Mouse (Mus musculus): ENCODE measurements at regions not wholly inside any gene's neighbourhood (a gene's known extent, or its start where the extent isn't known, plus 50 kb on each side); places are given as distances from the start of the nearest gene placed in this dataset.
A peak's percentile ranks its signal among the peaks of the same experiment; 100 is the strongest.

DNA sequence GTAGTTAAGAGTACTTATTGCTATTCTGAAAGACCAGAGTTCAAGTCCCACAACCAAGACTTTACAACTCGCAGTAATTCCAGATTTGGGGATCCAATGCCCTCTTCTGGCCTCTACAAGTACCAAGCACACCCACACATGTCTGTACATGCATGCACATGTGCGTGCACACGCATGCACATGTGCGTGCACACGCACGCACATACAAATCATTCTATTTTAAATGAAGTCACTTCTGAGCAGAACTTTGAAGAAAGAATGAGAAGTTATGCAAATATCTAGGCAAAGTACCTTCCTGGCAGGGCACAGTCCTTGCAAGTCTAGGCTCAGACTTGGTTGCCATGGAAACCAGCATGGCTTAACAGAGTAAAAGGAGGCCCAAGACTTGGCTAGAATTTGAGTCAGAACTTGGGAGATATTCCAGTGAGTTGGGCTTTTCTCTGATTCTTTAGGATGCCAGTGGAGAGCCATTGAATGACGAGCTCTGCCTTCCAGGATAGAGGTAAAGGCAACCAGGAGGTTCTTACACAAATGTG is 265.4 kb upstream of the Atp2b1 start:
- DNase-seq = peak; percentile 52
- ATAC-seq = no peak
- 85% methylated on average over 7 of the region's 7 CpGs for WGBS

GRCm38 (mm10) chr10:98650533-98650932 is 263.7 kb upstream of the Atp2b1 start:
- WGBS = 94% methylated on average over 4 of the region's 4 CpGs
- no peak overlapping the region for H3K4me3 ChIP-seq (ENCODE audit: low read depth, low read length)
- DNase-seq = no peak
- no peak overlapping the region for H3K9ac ChIP-seq
- no peak overlapping the region for H3K4me2 ChIP-seq (ENCODE audit: low read depth)
- no peak for ATAC-seq
- H3K36me3 ChIP-seq (ENCODE audit: insufficient read depth) = no peaks in the 10 kb centered on the region
- TF ChIP-seq CTCF (IDR thresholded peaks at IDR 0.05; ENCODE audit: low read depth) = no peak
- no peaks in the 10 kb centered on the region for H3K27me3 ChIP-seq (ENCODE audit: insufficient read depth, low read length)
- no peaks in the 10 kb centered on the region for H3K9me3 ChIP-seq (ENCODE audit: low read length)
- H3K4me1 ChIP-seq (ENCODE audit: insufficient read depth) = peaks cover 11% of the 10 kb centered on the region; the same call in 1 of the 2 replicates
- H3K27ac ChIP-seq (ENCODE audit: low read depth, low read length) = no peak overlapping the region

More for the DNA sequence above, 265.4 kb upstream of the Atp2b1 start:
- H3K4me2 ChIP-seq (ENCODE audit: low read depth) = no peak overlapping the region
- no peak for TF ChIP-seq CTCF (IDR thresholded peaks at IDR 0.05; ENCODE audit: low read depth)
- H3K27me3 ChIP-seq (ENCODE audit: insufficient read depth, low read length) = no peaks in the 10 kb centered on the region
- no peak overlapping the region for H3K9ac ChIP-seq
- H3K4me3 ChIP-seq (ENCODE audit: low read depth, low read length) = no peak overlapping the region
- H3K4me1 ChIP-seq (ENCODE audit: insufficient read depth) = peaks cover 12% of the 10 kb centered on the region; the same call in 1 of the 2 replicates
- no peak overlapping the region for H3K27ac ChIP-seq (ENCODE audit: low read depth, low read length)
- no peaks in the 10 kb centered on the region for H3K36me3 ChIP-seq (ENCODE audit: insufficient read depth)
- no peaks in the 10 kb centered on the region for H3K9me3 ChIP-seq (ENCODE audit: low read length)

DNA sequence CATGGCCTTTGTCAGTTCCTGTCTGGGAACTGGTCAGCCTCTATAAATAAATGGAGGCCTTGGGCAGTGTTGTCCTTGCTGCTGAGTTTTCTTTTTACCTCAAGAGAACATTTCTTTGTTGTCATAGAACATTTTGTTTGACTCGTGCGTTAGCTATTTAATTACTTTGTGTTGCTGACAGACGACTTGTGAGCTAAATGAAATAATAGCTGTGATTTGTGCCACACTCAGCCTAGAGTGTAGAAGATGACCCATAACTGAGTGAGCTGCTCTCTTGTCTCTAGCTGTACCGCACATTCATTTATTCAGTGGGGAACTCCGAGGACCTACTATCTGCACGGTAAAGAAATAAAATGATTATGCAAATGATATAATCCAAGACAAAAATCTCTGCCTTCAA is 263.1 kb upstream of the Atp2b1 start:
- Histone ChIP-seq H3K9me3 (ENCODE audit: low read length) (no peaks in the 10 kb centered on the region), H3K4me3 (ENCODE audit: low read depth, low read length) (no peak overlapping the region)
- WGBS = 74% methylated on average over 6 of the region's 6 CpGs

DNA sequence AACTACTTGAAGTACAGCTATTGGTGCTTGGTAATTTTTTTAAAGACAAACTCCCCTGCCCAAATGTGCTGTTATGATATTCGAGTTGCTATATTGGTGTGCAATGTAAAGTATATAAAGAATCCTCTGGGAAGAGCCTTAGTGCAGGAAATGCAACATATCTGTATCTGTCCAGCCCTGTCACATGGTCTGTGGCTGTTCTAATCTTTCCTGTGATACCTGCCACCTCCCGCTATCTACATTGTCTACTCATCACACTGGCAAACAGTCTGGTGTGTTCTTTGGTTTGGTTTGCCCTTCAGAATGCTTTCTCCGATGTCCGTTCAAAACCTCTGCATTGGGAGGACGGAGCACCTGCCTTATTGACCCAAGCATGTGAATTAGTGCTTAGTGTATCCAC is 262.6 kb upstream of the Atp2b1 start:
- no peak for TF ChIP-seq CTCF (IDR thresholded peaks at IDR 0.05; ENCODE audit: low read depth)
- ATAC-seq (no peak), DNase-seq (no peak)
- 95% methylated on average over 5 of the region's 5 CpGs for WGBS
- Histone ChIP-seq H3K36me3 (ENCODE audit: insufficient read depth) (no peaks in the 10 kb centered on the region), H3K27me3 (ENCODE audit: insufficient read depth, low read length) (no peaks in the 10 kb centered on the region), H3K9me3 (ENCODE audit: low read length) (no peaks in the 10 kb centered on the region), H3K27ac (ENCODE audit: low read depth, low read length) (no peak overlapping the region), H3K4me2 (ENCODE audit: low read depth) (no peak overlapping the region), H3K4me3 (ENCODE audit: low read depth, low read length) (no peak overlapping the region), H3K4me1 (ENCODE audit: insufficient read depth) (peaks cover 3% of the 10 kb centered on the region; the same call in 1 of the 2 replicates), H3K9ac (no peak overlapping the region)

More for the DNA sequence above, 263.1 kb upstream of the Atp2b1 start:
- peaks cover 7% of the 10 kb centered on the region; the same call in 1 of the 2 replicates for H3K4me1 ChIP-seq (ENCODE audit: insufficient read depth)
- DNase-seq (no peak), ATAC-seq (no peak)
- H3K4me2 ChIP-seq (ENCODE audit: low read depth) = no peak overlapping the region
- no peak overlapping the region for H3K9ac ChIP-seq
- H3K27me3 ChIP-seq (ENCODE audit: insufficient read depth, low read length) = no peaks in the 10 kb centered on the region
- TF ChIP-seq CTCF (IDR thresholded peaks at IDR 0.05; ENCODE audit: low read depth) = no peak
- H3K36me3 ChIP-seq (ENCODE audit: insufficient read depth) = no peaks in the 10 kb centered on the region
- no peak overlapping the region for H3K27ac ChIP-seq (ENCODE audit: low read depth, low read length)

DNA sequence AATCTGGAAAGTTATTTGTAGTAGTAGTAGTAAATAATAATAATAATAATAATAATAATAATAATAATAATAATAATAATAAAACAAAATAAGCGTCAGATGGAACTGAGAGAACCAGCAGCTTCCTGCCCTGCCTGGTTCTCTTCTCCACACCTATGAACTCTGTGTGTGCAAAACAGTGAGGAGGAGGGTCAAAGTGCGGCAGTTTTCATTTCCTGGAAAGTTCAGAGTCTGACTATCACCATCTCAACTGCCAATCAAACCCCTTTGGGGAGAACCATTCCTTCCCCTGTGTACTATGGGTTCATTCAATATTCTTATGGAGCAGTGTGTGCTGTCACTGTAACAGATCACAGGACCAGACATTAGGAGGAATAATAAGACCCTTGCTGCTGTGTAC is 262.1 kb upstream of the Atp2b1 start:
- Histone ChIP-seq H3K9me3 (ENCODE audit: low read length) (no peaks in the 10 kb centered on the region), H3K27ac (ENCODE audit: low read depth, low read length) (no peak overlapping the region), H3K9ac (no peak overlapping the region), H3K4me1 (ENCODE audit: insufficient read depth) (no peaks in the 10 kb centered on the region), H3K4me2 (ENCODE audit: low read depth) (no peak overlapping the region), H3K4me3 (ENCODE audit: low read depth, low read length) (no peak overlapping the region), H3K36me3 (ENCODE audit: insufficient read depth) (no peaks in the 10 kb centered on the region), H3K27me3 (ENCODE audit: insufficient read depth, low read length) (no peaks in the 10 kb centered on the region)
- ATAC-seq = no peak
- DNase-seq = no peak
- no peak for TF ChIP-seq CTCF (IDR thresholded peaks at IDR 0.05; ENCODE audit: low read depth)
- WGBS = 93% methylated on average over 2 of the region's 2 CpGs

GRCm38 (mm10) chr10:98660747-98661146 is 253.5 kb upstream of the Atp2b1 start:
- DNase-seq = no peak
- no peak overlapping the region for H3K4me2 ChIP-seq (ENCODE audit: low read depth)
- H3K9me3 ChIP-seq (ENCODE audit: low read length) = no peaks in the 10 kb centered on the region
- no peak for TF ChIP-seq CTCF (IDR thresholded peaks at IDR 0.05; ENCODE audit: low read depth)
- H3K4me1 ChIP-seq (ENCODE audit: insufficient read depth) = no peaks in the 10 kb centered on the region
- no peaks in the 10 kb centered on the region for H3K27me3 ChIP-seq (ENCODE audit: insufficient read depth, low read length)
- 29% methylated on average over 1 of the region's 1 CpGs for WGBS
- H3K9ac ChIP-seq = no peak overlapping the region
- no peak for ATAC-seq
- no peaks in the 10 kb centered on the region for H3K36me3 ChIP-seq (ENCODE audit: insufficient read depth)
- no peak overlapping the region for H3K27ac ChIP-seq (ENCODE audit: low read depth, low read length)
- no peak overlapping the region for H3K4me3 ChIP-seq (ENCODE audit: low read depth, low read length)

DNA sequence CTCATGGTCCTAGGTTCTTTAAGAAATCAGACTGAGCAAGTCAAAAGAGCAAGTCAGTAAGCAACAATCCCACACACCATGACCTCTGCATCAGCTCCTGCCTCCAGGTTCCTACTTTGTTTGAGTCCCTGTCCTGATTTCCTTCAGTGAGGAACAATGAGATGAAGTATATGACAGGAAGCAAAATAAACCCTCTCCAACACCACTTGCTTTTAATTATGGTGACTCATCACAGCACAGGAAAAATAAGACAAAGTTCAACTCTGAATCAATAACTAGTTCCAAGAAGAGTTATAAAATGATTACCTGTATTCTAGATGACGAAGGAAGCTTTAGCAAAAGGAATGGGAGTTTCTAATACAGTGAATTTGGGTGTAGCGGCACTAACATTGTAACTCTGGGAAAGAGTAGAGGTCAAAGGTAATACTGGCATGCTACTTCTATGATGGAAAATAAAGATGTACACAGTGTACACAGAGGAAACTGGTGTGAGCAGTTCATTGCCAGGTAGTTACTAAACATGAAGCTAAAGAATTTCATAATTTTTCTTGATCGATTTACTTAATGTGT is 248.2 kb upstream of the Atp2b1 start:
- H3K36me3 ChIP-seq (ENCODE audit: insufficient read depth) = no peaks in the 10 kb centered on the region
- H3K9me3 ChIP-seq (ENCODE audit: low read length) = no peaks in the 10 kb centered on the region
- WGBS = 96% methylated on average over 3 of the region's 3 CpGs
- ATAC-seq = no peak
- TF ChIP-seq CTCF (IDR thresholded peaks at IDR 0.05; ENCODE audit: low read depth) = no peak
- DNase-seq = no peak
- H3K4me2 ChIP-seq (ENCODE audit: low read depth) = no peak overlapping the region
- no peak overlapping the region for H3K27ac ChIP-seq (ENCODE audit: low read depth, low read length)
- no peak overlapping the region for H3K9ac ChIP-seq
- H3K27me3 ChIP-seq (ENCODE audit: insufficient read depth, low read length) = no peaks in the 10 kb centered on the region
- no peaks in the 10 kb centered on the region for H3K4me1 ChIP-seq (ENCODE audit: insufficient read depth)
- no peak overlapping the region for H3K4me3 ChIP-seq (ENCODE audit: low read depth, low read length)

Measured in forebrain, postnatal 0 days (tissue).